Mouse (Mus musculus): ENCODE measurements around the gene Letmd1. TPM values are rescaled to one million over a fixed set of nuclear protein-coding genes. Genes with fewer than 3 reads are reported as not detected.
"Not testable (repeated sequence)": the region's sequence is repeated elsewhere in the genome, so short reads cannot be mapped to it uniquely, and the experiment has no call there.

The Letmd1 gene
- polyA plus RNA-seq (2012; rRNA removed) = 46.8 and 50.4 TPM in 2 replicates

GRCm38 (mm10) chr15:100468295-100469188, at the start of gene Letmd1:
TSS of gene Letmd1 (plus strand) at chr15:100469023.
- DNase-seq (ENCODE audit: low spot score) = peak; percentile 76

GRCm38 (mm10) chr15:100419311-100419710, 49.5 kb upstream of the Letmd1 start:
- no peak for DNase-seq (ENCODE audit: low spot score)

- DNase-seq (ENCODE audit: low spot score) = no peak
These were observed 48.7 kb upstream of the Letmd1 start for GRCm38 (mm10) chr15:100419901-100420745.

GRCm38 (mm10) chr15:100421059-100421757, 47.6 kb upstream of the Letmd1 start:
- DNase-seq (ENCODE audit: low spot score) = no peak

- not testable (repeated sequence) for DNase-seq (ENCODE audit: low spot score)
These were observed 47.0 kb upstream of the Letmd1 start, which contains the start of gene Gm5475 for GRCm38 (mm10) chr15:100421758-100422197. TSS of gene Gm5475 (plus strand) at chr15:100422147.

GRCm38 (mm10) chr15:100422476-100422875, 46.3 kb upstream of the Letmd1 start:
- DNase-seq (ENCODE audit: low spot score) = no peak

- peak; percentile 94 for DNase-seq (ENCODE audit: low spot score)
These were observed 45.6 kb upstream of the Letmd1 start for GRCm38 (mm10) chr15:100422899-100423860.

- DNase-seq (ENCODE audit: low spot score) = no peak
These were observed 44.9 kb upstream of the Letmd1 start for GRCm38 (mm10) chr15:100423916-100424315.

- DNase-seq (ENCODE audit: low spot score) = no peak
These were observed 44.3 kb upstream of the Letmd1 start, which contains the start of gene Slc11a2 for GRCm38 (mm10) chr15:100424396-100425122. TSS of gene Slc11a2 (minus strand) at chr15:100425072.

GRCm38 (mm10) chr15:100428296-100428905, 40.4 kb upstream of the Letmd1 start:
- no peak for DNase-seq (ENCODE audit: low spot score)

GRCm38 (mm10) chr15:100429959-100430565, 38.8 kb upstream of the Letmd1 start:
- no peak for DNase-seq (ENCODE audit: low spot score)

GRCm38 (mm10) chr15:100433234-100433633, 35.6 kb upstream of the Letmd1 start:
- no peak for DNase-seq (ENCODE audit: low spot score)

- no peak for DNase-seq (ENCODE audit: low spot score)
These were observed 32.7 kb upstream of the Letmd1 start for GRCm38 (mm10) chr15:100436112-100436511.

- DNase-seq (ENCODE audit: low spot score) = no peak
These were observed 32.3 kb upstream of the Letmd1 start for GRCm38 (mm10) chr15:100436518-100436917.

GRCm38 (mm10) chr15:100443126-100443922, 25.5 kb upstream of the Letmd1 start:
- peak; percentile 54 for DNase-seq (ENCODE audit: low spot score)

GRCm38 (mm10) chr15:100446887-100447286, 21.9 kb upstream of the Letmd1 start:
- DNase-seq (ENCODE audit: low spot score) = no peak

- no peak for DNase-seq (ENCODE audit: low spot score)
These were observed 20.3 kb upstream of the Letmd1 start for GRCm38 (mm10) chr15:100448572-100448971.

- DNase-seq (ENCODE audit: low spot score) = no peak
These were observed 19.3 kb upstream of the Letmd1 start for GRCm38 (mm10) chr15:100449495-100449894.

Measured in urinary bladder, adult 2 months (tissue).